Mouse (Mus musculus): ENCODE measurements around the gene Traf3ip3. TPM values are rescaled to one million over a fixed set of nuclear protein-coding genes. Genes with fewer than 3 reads are reported as not detected.

Gene Traf3ip3
- polyA plus RNA-seq, 1 experiment from 2014 or later = 3.0 TPM

GRCm38 (mm10) chr1:193138669-193139068, 62.8 kb downstream of the Traf3ip3 start:
- no peak overlapping the region for H3K9ac ChIP-seq (replicated peaks; ENCODE audit: low read depth)
- H3K27me3 ChIP-seq (replicated peaks; ENCODE audit: insufficient read depth, low read length) = no peaks in the 10 kb centered on the region
- no peaks in the 10 kb centered on the region for H3K36me3 ChIP-seq (ENCODE audit: insufficient read depth, low read length)
- H3K9me3 ChIP-seq (ENCODE audit: low read length) = no peaks in the 10 kb centered on the region
- H3K4me2 ChIP-seq (replicated peaks; ENCODE audit: low read depth, low read length) = no peak overlapping the region
- H3K27ac ChIP-seq (ENCODE audit: low read length) = no peak overlapping the region
- H3K4me1 ChIP-seq (ENCODE audit: insufficient read depth, low read depth, low read length) = no peaks in the 10 kb centered on the region
- DNase-seq (ENCODE audit: low spot score) (no peak), ATAC-seq (peak; percentile 3; the same call in 1 of the 2 replicates)
- 34% methylated on average over 3 of the region's 3 CpGs for WGBS
- no peak overlapping the region for H3K4me3 ChIP-seq (ENCODE audit: low read depth, low read length)
- TF ChIP-seq CTCF (IDR thresholded peaks at IDR 0.05) = no peak
- no peak for TF ChIP-seq EP300 (IDR thresholded peaks at IDR 0.05)

GRCm38 (mm10) chr1:193138087-193138486, 63.4 kb downstream of the Traf3ip3 start:
- 12% methylated on average over 7 of the region's 7 CpGs for WGBS
- H3K36me3 ChIP-seq (ENCODE audit: insufficient read depth, low read length) = no peaks in the 10 kb centered on the region
- ATAC-seq (0 out of 2 replicates have a peak, but pooled peaks have one; percentile 26), DNase-seq (ENCODE audit: low spot score) (peak; percentile 35)
- H3K9ac ChIP-seq (replicated peaks; ENCODE audit: low read depth) = no peak overlapping the region
- no peaks in the 10 kb centered on the region for H3K9me3 ChIP-seq (ENCODE audit: low read length)
- H3K27me3 ChIP-seq (replicated peaks; ENCODE audit: insufficient read depth, low read length) = no peaks in the 10 kb centered on the region
- H3K4me1 ChIP-seq (ENCODE audit: insufficient read depth, low read depth, low read length) = no peaks in the 10 kb centered on the region
- no peak for TF ChIP-seq CTCF (IDR thresholded peaks at IDR 0.05)
- no peak for TF ChIP-seq EP300 (IDR thresholded peaks at IDR 0.05)
- no peak overlapping the region for H3K4me3 ChIP-seq (ENCODE audit: low read depth, low read length)
- no peak overlapping the region for H3K4me2 ChIP-seq (replicated peaks; ENCODE audit: low read depth, low read length)
- H3K27ac ChIP-seq (ENCODE audit: low read length) = no peak overlapping the region

- TF ChIP-seq EP300 (IDR thresholded peaks at IDR 0.05) (no peak), CTCF (IDR thresholded peaks at IDR 0.05) (peak; percentile 54)
- H3K27ac ChIP-seq (ENCODE audit: low read length) = no peak overlapping the region
- H3K36me3 ChIP-seq (ENCODE audit: insufficient read depth, low read length) = no peaks in the 10 kb centered on the region
- H3K4me3 ChIP-seq (ENCODE audit: low read depth, low read length) = no peak overlapping the region
- H3K4me2 ChIP-seq (replicated peaks; ENCODE audit: low read depth, low read length) = no peak overlapping the region
- H3K4me1 ChIP-seq (ENCODE audit: insufficient read depth, low read depth, low read length) = no peaks in the 10 kb centered on the region; the same call in 1 of the 2 replicates
- H3K9ac ChIP-seq (replicated peaks; ENCODE audit: low read depth) = no peak overlapping the region
- WGBS = 88% methylated on average over 1 of the region's 1 CpGs
- no peaks in the 10 kb centered on the region for H3K9me3 ChIP-seq (ENCODE audit: low read length)
- DNase-seq (ENCODE audit: low spot score) (no peak), ATAC-seq (no peak)
- H3K27me3 ChIP-seq (replicated peaks; ENCODE audit: insufficient read depth, low read length) = no peaks in the 10 kb centered on the region
Observed at GRCm38 (mm10) chr1:193133726-193134125, 67.8 kb downstream of the Traf3ip3 start.

GRCm38 (mm10) chr1:193132385-193132784, 69.1 kb downstream of the Traf3ip3 start:
- Histone ChIP-seq H3K4me2 (replicated peaks; ENCODE audit: low read depth, low read length) (no peak overlapping the region), H3K36me3 (ENCODE audit: insufficient read depth, low read length) (no peaks in the 10 kb centered on the region), H3K27me3 (replicated peaks; ENCODE audit: insufficient read depth, low read length) (no peaks in the 10 kb centered on the region), H3K9ac (replicated peaks; ENCODE audit: low read depth) (no peak overlapping the region), H3K4me1 (ENCODE audit: insufficient read depth, low read depth, low read length) (no peaks in the 10 kb centered on the region; the same call in 1 of the 2 replicates), H3K27ac (ENCODE audit: low read length) (no peak overlapping the region), H3K9me3 (ENCODE audit: low read length) (no peaks in the 10 kb centered on the region), H3K4me3 (ENCODE audit: low read depth, low read length) (no peak overlapping the region)
- DNase-seq (ENCODE audit: low spot score) (no peak), ATAC-seq (no peak)
- no peak for TF ChIP-seq EP300 (IDR thresholded peaks at IDR 0.05)
- no peak for TF ChIP-seq CTCF (IDR thresholded peaks at IDR 0.05)

GRCm38 (mm10) chr1:193131311-193131948, 70.1 kb downstream of the Traf3ip3 start:
- ATAC-seq (no peak), DNase-seq (ENCODE audit: low spot score) (no peak)
- TF ChIP-seq EP300 (IDR thresholded peaks at IDR 0.05) = no peak
- no peak for TF ChIP-seq CTCF (IDR thresholded peaks at IDR 0.05)
- no peaks in the 10 kb centered on the region for H3K36me3 ChIP-seq (ENCODE audit: insufficient read depth, low read length)
- no peaks in the 10 kb centered on the region for H3K27me3 ChIP-seq (replicated peaks; ENCODE audit: insufficient read depth, low read length)
- WGBS = 55% methylated on average over 6 of the region's 6 CpGs
- H3K9ac ChIP-seq (replicated peaks; ENCODE audit: low read depth) = no peak overlapping the region
- no peak overlapping the region for H3K4me3 ChIP-seq (ENCODE audit: low read depth, low read length)
- H3K4me2 ChIP-seq (replicated peaks; ENCODE audit: low read depth, low read length) = no peak overlapping the region
- H3K4me1 ChIP-seq (ENCODE audit: insufficient read depth, low read depth, low read length) = no peaks in the 10 kb centered on the region; the same call in 1 of the 2 replicates
- no peaks in the 10 kb centered on the region for H3K9me3 ChIP-seq (ENCODE audit: low read length)
- no peak overlapping the region for H3K27ac ChIP-seq (ENCODE audit: low read length)

- WGBS = 68% methylated on average over 8 of the region's 8 CpGs
- DNase-seq (ENCODE audit: low spot score) (no peak), ATAC-seq (no peak)
- Histone ChIP-seq H3K9me3 (ENCODE audit: low read length) (no peaks in the 10 kb centered on the region), H3K9ac (replicated peaks; ENCODE audit: low read depth) (no peak overlapping the region), H3K4me1 (ENCODE audit: insufficient read depth, low read depth, low read length) (no peaks in the 10 kb centered on the region; the same call in 1 of the 2 replicates), H3K27ac (ENCODE audit: low read length) (no peak overlapping the region), H3K4me3 (ENCODE audit: low read depth, low read length) (no peak overlapping the region), H3K36me3 (ENCODE audit: insufficient read depth, low read length) (no peaks in the 10 kb centered on the region), H3K27me3 (replicated peaks; ENCODE audit: insufficient read depth, low read length) (no peaks in the 10 kb centered on the region), H3K4me2 (replicated peaks; ENCODE audit: low read depth, low read length) (peak overlapping the region; percentile 89; the same call in 1 of the 2 replicates)
- TF ChIP-seq EP300 (IDR thresholded peaks at IDR 0.05) = no peak
- no peak for TF ChIP-seq CTCF (IDR thresholded peaks at IDR 0.05)
Observed at GRCm38 (mm10) chr1:193130839-193131238, 70.7 kb downstream of the Traf3ip3 start.

Measured in lung, postnatal 0 days (tissue).